Mouse (Mus musculus) stomach, embryonic 15.5 days (tissue): ENCODE results near the gene Lsm5. TPM values are rescaled to one million over a fixed set of nuclear protein-coding genes. Genes with fewer than 3 reads are reported as not detected.

ENCODE experiments used
- ATAC-seq: fragments of 200-750 bp; cut with Nextera tagmentation; 2 replicates; pipeline ENCODE4 v1.8.0; 2017; ENCODE audit warnings: low read depth, moderate number of reproducible peaks, moderate TSS enrichment; ENCODE audit not compliant: insufficient read depth, low FRiP score
- H3K27ac ChIP-seq: fragments of 300-500 bp; sonication (generic); 2 replicates; pipeline ENCODE4 v1.5.1; 2015; ENCODE audit warnings: mild to moderate bottlenecking, inconsistent platforms
- H3K27me3 ChIP-seq: fragments of 300-500 bp; sonication (generic); replicated peaks from 2 replicates; pipeline ENCODE4 v1.6.1; 2015; ENCODE audit warnings: inconsistent platforms
- H3K36me3 ChIP-seq: fragments of 300-500 bp; sonication (generic); 2 replicates; pipeline ENCODE4 v1.6.1; 2015; ENCODE audit warnings: inconsistent platforms
- H3K4me1 ChIP-seq: fragments of 300-500 bp; sonication (generic); 2 replicates; pipeline ENCODE4 v1.6.1; 2015; ENCODE audit warnings: inconsistent platforms
- H3K4me2 ChIP-seq: fragments of 300-500 bp; sonication (generic); 2 replicates; pipeline ENCODE4 v1.6.1; 2015; ENCODE audit warnings: mild to moderate bottlenecking, inconsistent platforms
- H3K4me3 ChIP-seq: fragments of 300-500 bp; sonication (generic); replicated peaks from 2 replicates; pipeline ENCODE4 v1.5.1; 2015; ENCODE audit warnings: inconsistent platforms
- H3K9ac ChIP-seq: fragments of 300-500 bp; sonication (generic); 2 replicates; pipeline ENCODE4 v1.6.1; 2015; ENCODE audit warnings: inconsistent platforms
- H3K9me3 ChIP-seq: fragments of 300-500 bp; sonication (generic); 2 replicates; pipeline ENCODE4 v1.6.1; 2016; ENCODE audit warnings: inconsistent platforms
- WGBS: fragments of 180-500 bp; shearing (Covaris S2); methylation state at CpG from one replicate; pipeline ENCODE4 v1.1.7; 2015; 5-methylcytosine and 5-hydroxymethylcytosine counted together
- polyA plus RNA-seq: library from polyadenylated mRNA; unstranded; fragments of >200 nt; fragmentation: Nextera tagmentation; extraction: Ambion mirVana; gene quantifications from 2 replicates; pipeline ENCODE4 v1.2.1, GENCODE M21; 2015

The Lsm5 gene
- polyA plus RNA-seq, 1 experiment from 2014 or later = 112 TPM

DNA sequence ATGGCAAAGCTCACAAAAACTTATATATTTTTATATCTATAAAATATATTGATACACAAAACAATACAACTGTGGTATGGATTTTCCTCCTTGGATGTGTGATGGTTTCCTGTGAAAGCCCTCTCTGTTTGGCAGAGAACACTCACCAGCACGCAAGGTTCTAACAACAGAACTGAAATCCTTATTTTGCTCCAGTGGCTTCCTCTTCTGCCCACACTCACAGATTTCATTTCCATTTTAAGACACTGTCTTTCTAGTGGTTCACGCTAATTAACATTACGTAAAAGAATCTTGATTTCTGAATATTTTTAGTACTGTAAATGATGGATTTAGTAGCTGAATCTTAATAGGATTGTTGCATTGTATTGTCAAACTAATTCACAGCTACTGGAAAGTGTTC is 16.3 kb downstream of the Lsm5 start:
- H3K9me3 ChIP-seq = no peaks in the 10 kb centered on the region
- no peak for ATAC-seq
- 88% methylated on average over 3 of the region's 3 CpGs for WGBS
- no peaks in the 10 kb centered on the region for H3K27me3 ChIP-seq
- no peaks in the 10 kb centered on the region for H3K36me3 ChIP-seq
- no peak overlapping the region for H3K27ac ChIP-seq
- no peak overlapping the region for H3K4me2 ChIP-seq
- H3K4me3 ChIP-seq = no peak overlapping the region
- H3K9ac ChIP-seq = no peak overlapping the region
- H3K4me1 ChIP-seq = no peaks in the 10 kb centered on the region

DNA sequence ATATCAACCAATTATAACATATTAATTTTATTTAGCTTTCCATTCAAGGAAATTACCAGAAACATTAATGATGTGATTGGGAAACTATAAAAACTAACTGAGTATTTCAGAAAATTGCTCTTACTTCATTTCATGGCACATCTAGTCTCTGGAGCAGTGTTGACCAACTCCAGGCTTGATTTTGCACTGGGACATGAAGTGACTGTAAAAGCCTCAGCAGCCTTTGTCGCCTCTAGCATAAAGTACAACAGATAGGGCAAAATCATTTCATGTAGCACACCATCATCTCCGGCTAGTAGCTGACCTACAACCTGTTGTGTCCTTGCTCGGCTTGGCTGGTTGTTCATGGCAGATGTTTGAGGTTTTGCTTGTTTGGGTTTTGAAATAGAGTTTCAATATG is 40.1 kb downstream of the Lsm5 start:
- no peak overlapping the region for H3K4me2 ChIP-seq
- no peaks in the 10 kb centered on the region for H3K4me1 ChIP-seq
- H3K27me3 ChIP-seq = no peaks in the 10 kb centered on the region
- H3K36me3 ChIP-seq = no peaks in the 10 kb centered on the region
- no peaks in the 10 kb centered on the region for H3K9me3 ChIP-seq
- WGBS = 83% methylated on average over 3 of the region's 3 CpGs
- ATAC-seq = no peak
- no peak overlapping the region for H3K4me3 ChIP-seq
- H3K27ac ChIP-seq = no peak overlapping the region
- no peak overlapping the region for H3K9ac ChIP-seq

DNA sequence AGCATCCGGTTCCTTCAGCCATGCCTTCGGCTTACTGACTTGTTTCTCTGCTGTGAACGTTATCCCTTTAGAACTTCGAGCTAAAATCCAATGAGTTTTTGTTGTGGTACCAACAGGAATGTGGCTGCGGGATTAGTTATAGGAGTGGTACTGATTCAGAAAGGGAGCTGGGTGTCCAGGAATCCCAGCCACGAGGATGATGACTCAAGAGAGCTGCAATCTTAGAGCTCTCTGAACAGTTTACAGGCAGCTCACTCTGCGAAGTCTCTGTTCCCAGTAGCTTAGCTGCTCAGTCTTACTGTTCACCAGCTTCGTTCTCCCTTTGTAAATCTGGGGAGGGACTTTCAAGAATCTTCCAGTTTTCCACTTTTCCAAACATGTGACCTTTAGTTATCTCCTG is 49.1 kb downstream of the Lsm5 start:
- ATAC-seq = no peak
- Histone ChIP-seq H3K27ac (no peak overlapping the region), H3K36me3 (no peaks in the 10 kb centered on the region), H3K9ac (no peak overlapping the region), H3K4me1 (no peaks in the 10 kb centered on the region), H3K27me3 (peaks cover 12% of the 10 kb centered on the region; the same call in 1 of the 2 replicates), H3K4me2 (no peak overlapping the region), H3K4me3 (no peak overlapping the region), H3K9me3 (no peaks in the 10 kb centered on the region)
- 74% methylated on average over 8 of the region's 8 CpGs for WGBS

DNA sequence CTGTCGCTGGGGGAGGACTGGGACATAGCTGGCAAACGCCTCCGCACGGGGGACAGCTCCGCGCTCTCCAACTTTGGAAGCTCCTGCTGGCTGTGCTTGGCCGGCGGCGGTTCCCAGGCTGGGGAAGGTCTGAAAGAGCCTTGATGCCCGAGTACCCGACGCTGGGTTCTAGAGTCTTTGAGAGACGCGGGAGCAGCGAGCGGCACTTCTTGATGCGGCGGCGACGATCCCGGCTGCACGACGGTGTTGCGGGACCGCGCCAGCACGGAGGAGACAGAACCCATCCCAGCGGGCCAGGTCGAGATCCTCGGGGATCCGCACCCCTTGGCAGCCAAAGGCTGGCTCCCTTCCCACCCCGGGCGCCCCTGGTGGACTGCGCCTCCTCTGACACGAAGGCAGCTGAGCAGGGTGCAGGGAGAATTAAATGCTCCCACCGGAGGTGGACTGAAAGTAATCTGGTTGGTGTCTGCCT is 52.4 kb downstream of the Lsm5 start:
- under 1% methylated on average over 36 of the region's 36 CpGs for WGBS
- peaks cover 12% of the 10 kb centered on the region; the same call in 1 of the 2 replicates for H3K27me3 ChIP-seq

More for the DNA sequence above, 52.4 kb downstream of the Lsm5 start:
- H3K36me3 ChIP-seq = no peaks in the 10 kb centered on the region
- no peak overlapping the region for H3K27ac ChIP-seq
- H3K4me3 ChIP-seq = peak overlapping the region; percentile 38
- H3K9me3 ChIP-seq = no peaks in the 10 kb centered on the region
- H3K4me2 ChIP-seq = peak overlapping the region; percentile 91
- no peak for ATAC-seq
- H3K4me1 ChIP-seq = no peaks in the 10 kb centered on the region
- H3K9ac ChIP-seq = no peak overlapping the region

Other genes with a start within 250 kb of the Lsm5 start
- gene Pde1c, start 135.6 kb downstream of the Lsm5 start, polyA plus RNA-seq = 2.7 and 2.8 TPM in 2 replicates
- 12.9 and 13.0 TPM in 2 replicates for gene Avl9, start 10.2 kb upstream of the Lsm5 start, polyA plus RNA-seq
- 26.1 and 27.6 TPM in 2 replicates for gene Kbtbd2, start 93.1 kb upstream of the Lsm5 start, polyA plus RNA-seq
- 145 and 153 TPM in 2 replicates for gene Fkbp9, start 127.3 kb upstream of the Lsm5 start, polyA plus RNA-seq
- 76.0 and 83.0 TPM in 2 replicates for gene Nt5c3, start 219.2 kb upstream of the Lsm5 start, polyA plus RNA-seq
- 0.36 TPM in 2 replicates for gene Vmn1r4, start 219.3 kb upstream of the Lsm5 start, polyA plus RNA-seq